Mouse (Mus musculus) MEL (cell line): Measurements from ENCODE around the gene Selenom. TPM values are rescaled to one million over a fixed set of nuclear protein-coding genes. Genes with fewer than 3 reads are reported as not detected.

ENCODE experiments used
- DNase-seq: peaks from one replicate; pipeline ENCODE4 v3.0.0; 2011; ENCODE audit warnings: low read depth, low spot score
- H3K27ac ChIP-seq: 2 replicates; pipeline ENCODE4 v1.5.1; 2012; ENCODE audit warnings: low read depth, mild to moderate bottlenecking, control low read depth, low read length, moderate library complexity; ENCODE audit not compliant: control insufficient read depth
- H3K27me3 ChIP-seq, 2 experiments: fragments of 150-350 bp in 1 of 2; sonication (generic) in 1 of 2; 2 replicates each; pipeline ENCODE4 v1.6.1; 2012; ENCODE audit warnings: low read length in 2 of 2, mild to moderate bottlenecking in 2 of 2, improper control_type of control experiment in 1 of 2, moderate library complexity in 1 of 2; ENCODE audit not compliant: insufficient read depth in 2 of 2, control insufficient read depth in 1 of 2
- H3K36me3 ChIP-seq, 2 experiments: 2 replicates each; pipeline ENCODE4 v1.6.1; 2012 to 2014; ENCODE audit warnings: low read length in 2 of 2, improper control_type of control experiment in 1 of 2, inconsistent platforms in 1 of 2, mild to moderate bottlenecking in 1 of 2; ENCODE audit not compliant: insufficient read depth in 2 of 2, control insufficient read depth in 1 of 2
- H3K4me1 ChIP-seq, 2 experiments: fragments of 150-350 bp in 1 of 2; sonication (generic) in 1 of 2; 2 replicates each; pipeline ENCODE4 v1.6.1; 2012; ENCODE audit warnings: low read length in 2 of 2, improper control_type of control experiment in 1 of 2, mild to moderate bottlenecking in 1 of 2; ENCODE audit not compliant: insufficient read depth in 2 of 2, control insufficient read depth in 1 of 2
- H3K4me3 ChIP-seq, 2 experiments: fragments of 150-350 bp in 1 of 2; sonication (generic) in 1 of 2; 2 replicates each; pipeline ENCODE4 v1.5.1; 2012; ENCODE audit warnings: low read depth in 2 of 2, low read length in 2 of 2, mild to moderate bottlenecking in 2 of 2, moderate library complexity in 2 of 2, control low read depth in 1 of 2, improper control_type of control experiment in 1 of 2; ENCODE audit not compliant: control insufficient read depth in 1 of 2, insufficient read depth in 1 of 2
- H3K79me2 ChIP-seq: 2 replicates; pipeline ENCODE4 v1.6.1; 2012; ENCODE audit warnings: mild to moderate bottlenecking, low read length, moderate library complexity; ENCODE audit not compliant: control insufficient read depth, poor library complexity, insufficient read depth
- H3K9ac ChIP-seq: 2 replicates; pipeline ENCODE4 v1.6.1; 2012; ENCODE audit warnings: low read depth, mild to moderate bottlenecking, control low read depth, low read length, moderate library complexity; ENCODE audit not compliant: control insufficient read depth, poor library complexity, severe bottlenecking
- H3K9me3 ChIP-seq: fragments of 150-350 bp; sonication (generic); replicated peaks from 2 replicates; pipeline ENCODE4 v1.6.1; 2012; ENCODE audit warnings: mild to moderate bottlenecking, low read length, improper control_type of control experiment, moderate library complexity; ENCODE audit not compliant: insufficient read depth
- CHD2 ChIP-seq: IDR thresholded peaks from 2 replicates; pipeline ENCODE4 v1.6.1; 2011; ENCODE audit warnings: low read length, improper control_type of control experiment
- CTCF ChIP-seq, 3 experiments: IDR thresholded peaks in 2 of 3; conservative IDR thresholded peaks in 1 of 3; 2 replicates each; pipeline ENCODE4 v1.5.1; 2011 to 2012; ENCODE audit warnings: low read length in 3 of 3, low read depth in 2 of 3, mild to moderate bottlenecking in 2 of 3, improper control_type of control experiment in 1 of 3, inconsistent platforms in 1 of 3, mixed read lengths in 1 of 3, moderate library complexity in 1 of 3; ENCODE audit not compliant: control insufficient read depth in 1 of 3, insufficient read depth in 1 of 3, poor library complexity in 1 of 3, severe bottlenecking in 1 of 3
- EP300 ChIP-seq, 2 experiments: IDR thresholded peaks; 2 replicates each; pipeline ENCODE4 v1.6.1; 2011; ENCODE audit warnings: improper control_type of control experiment in 2 of 2, low read length in 2 of 2, low read depth in 1 of 2, mild to moderate bottlenecking in 1 of 2
- ETS1 ChIP-seq: IDR thresholded peaks from 2 replicates; pipeline ENCODE4 v1.6.1; 2012; ENCODE audit warnings: low read depth, mild to moderate bottlenecking, inconsistent platforms, low read length, improper control_type of control experiment, moderate library complexity
- HCFC1 ChIP-seq: IDR thresholded peaks from 2 replicates; pipeline ENCODE4 v1.6.1; 2012; ENCODE audit warnings: low read depth, mild to moderate bottlenecking, inconsistent platforms, low read length, improper control_type of control experiment, moderate library complexity
- JUND ChIP-seq: IDR thresholded peaks from 2 replicates; pipeline ENCODE4 v1.6.1; 2011; ENCODE audit warnings: low read depth, mild to moderate bottlenecking, improper control_type of control experiment, low read length
- MAFK ChIP-seq: IDR thresholded peaks from 2 replicates; pipeline ENCODE4 v1.6.1; 2011; ENCODE audit warnings: low read depth, mild to moderate bottlenecking, low read length, improper control_type of control experiment, borderline replicate concordance
- MAX ChIP-seq: IDR thresholded peaks from 2 replicates; pipeline ENCODE4 v1.6.1; 2011; ENCODE audit warnings: low read length, improper control_type of control experiment
- MAZ ChIP-seq: IDR thresholded peaks from 2 replicates; pipeline ENCODE4 v1.6.1; 2012; ENCODE audit warnings: low read depth, mild to moderate bottlenecking, inconsistent platforms, low read length, improper control_type of control experiment
- MXI1 ChIP-seq: IDR thresholded peaks from 2 replicates; pipeline ENCODE4 v1.6.1; 2011; ENCODE audit warnings: mild to moderate bottlenecking, low read depth, low read length, improper control_type of control experiment
- MYB ChIP-seq: IDR thresholded peaks from 2 replicates; pipeline ENCODE4 v1.6.1; 2011; ENCODE audit warnings: mild to moderate bottlenecking, low read depth, low read length, improper control_type of control experiment
- MYC ChIP-seq: IDR thresholded peaks from 2 replicates; pipeline ENCODE4 v1.6.1; 2011; ENCODE audit warnings: low read depth, mild to moderate bottlenecking, low read length, improper control_type of control experiment, moderate library complexity
- POLR2A ChIP-seq, 2 experiments: IDR thresholded peaks; 2 replicates each; pipeline ENCODE4 v1.6.1; 2011 to 2012; ENCODE audit warnings: low read length in 2 of 2, mild to moderate bottlenecking in 2 of 2, control low read depth in 1 of 2, improper control_type of control experiment in 1 of 2, low read depth in 1 of 2, moderate library complexity in 1 of 2; ENCODE audit not compliant: control insufficient read depth in 1 of 2, insufficient read depth in 1 of 2, poor library complexity in 1 of 2
- POLR2AphosphoS2 ChIP-seq: IDR thresholded peaks from 2 replicates; pipeline ENCODE4 v1.6.1; 2011; ENCODE audit warnings: low read length, improper control_type of control experiment
- POLR2AphosphoS5 ChIP-seq: IDR thresholded peaks from 2 replicates; pipeline ENCODE4 v1.6.1; 2012; ENCODE audit warnings: low read depth, borderline replicate concordance, mild to moderate bottlenecking, inconsistent platforms, low read length, moderate library complexity, mixed read lengths
- RCOR1 ChIP-seq: IDR thresholded peaks from 2 replicates; pipeline ENCODE4 v1.6.1; 2012; ENCODE audit warnings: low read depth, mild to moderate bottlenecking, inconsistent platforms, low read length, improper control_type of control experiment
- TAL1 ChIP-seq: IDR thresholded peaks from 2 replicates; pipeline ENCODE4 v1.6.1; 2012; ENCODE audit warnings: mild to moderate bottlenecking, inconsistent platforms, low read length, moderate library complexity, mixed read lengths
- TBP ChIP-seq: IDR thresholded peaks from 2 replicates; pipeline ENCODE4 v1.8.0; 2011; ENCODE audit warnings: low read depth, low read length, improper control_type of control experiment
- TCF12 ChIP-seq: IDR thresholded peaks from 2 replicates; pipeline ENCODE4 v1.6.1; 2014; ENCODE audit warnings: low read depth, mild to moderate bottlenecking, inconsistent platforms, low read length, improper control_type of control experiment, moderate library complexity
- UBTF ChIP-seq: IDR thresholded peaks from 2 replicates; pipeline ENCODE4 v1.6.1; 2012; ENCODE audit warnings: low read depth, mild to moderate bottlenecking, inconsistent platforms, low read length, improper control_type of control experiment, moderate library complexity, borderline replicate concordance; ENCODE audit not compliant: insufficient read depth
- USF1 ChIP-seq: IDR thresholded peaks from 2 replicates; pipeline ENCODE4 v1.6.1; 2014; ENCODE audit warnings: low read depth, mild to moderate bottlenecking, inconsistent platforms, low read length, improper control_type of control experiment, moderate library complexity
- USF2 ChIP-seq, 2 experiments: IDR thresholded peaks; 2 replicates each; pipeline ENCODE4 v1.6.1; 2011 to 2012; ENCODE audit warnings: improper control_type of control experiment in 2 of 2, low read length in 2 of 2, borderline replicate concordance in 1 of 2, inconsistent platforms in 1 of 2, low read depth in 1 of 2, mild to moderate bottlenecking in 1 of 2; ENCODE audit not compliant: insufficient read depth in 1 of 2
- ZC3H11A ChIP-seq: IDR thresholded peaks from 2 replicates; pipeline ENCODE4 v1.6.1; 2012; ENCODE audit warnings: low read depth, mild to moderate bottlenecking, inconsistent platforms, low read length, improper control_type of control experiment
- ZKSCAN1 ChIP-seq: IDR thresholded peaks from 2 replicates; pipeline ENCODE4 v1.6.1; 2012; ENCODE audit warnings: low read depth, mild to moderate bottlenecking, inconsistent platforms, low read length, improper control_type of control experiment, moderate library complexity
- ZMIZ1 ChIP-seq: IDR thresholded peaks from 2 replicates; pipeline ENCODE4 v1.6.1; 2012; ENCODE audit warnings: low read depth, mild to moderate bottlenecking, inconsistent platforms, low read length, improper control_type of control experiment, moderate library complexity
- ZNF384 ChIP-seq: IDR thresholded peaks from 2 replicates; pipeline ENCODE4 v1.6.1; 2012; ENCODE audit warnings: low read depth, mild to moderate bottlenecking, inconsistent platforms, low read length, improper control_type of control experiment
- polyA plus RNA-seq, 2 experiments: library from polyadenylated mRNA; stranded (reverse) in 1 of 2; unstranded in 1 of 2; fragments of >175 nt in 1 of 2; fragments of >200 nt in 1 of 2; gene quantifications; 2 replicates each; pipeline versions ENCODE4 v1.2.1 to v1.2.4; 2012; ENCODE audit warnings: low replicate concordance in 2 of 2, low read depth in 1 of 2; ENCODE audit not compliant: insufficient read length in 2 of 2, insufficient read depth in 1 of 2, missing spikeins in 1 of 2
- total RNA-seq: library from RNA; depleted of rRNA; stranded (reverse); fragments of 300-350 nt; gene quantifications from 2 replicates; pipeline ENCODE4 v1.2.3, GENCODE M21; 2012

Gene Selenom
- total and polyA plus RNA-seq, 3 experiments = 29.5 to 35.4 TPM; not detected in 1

DNA sequence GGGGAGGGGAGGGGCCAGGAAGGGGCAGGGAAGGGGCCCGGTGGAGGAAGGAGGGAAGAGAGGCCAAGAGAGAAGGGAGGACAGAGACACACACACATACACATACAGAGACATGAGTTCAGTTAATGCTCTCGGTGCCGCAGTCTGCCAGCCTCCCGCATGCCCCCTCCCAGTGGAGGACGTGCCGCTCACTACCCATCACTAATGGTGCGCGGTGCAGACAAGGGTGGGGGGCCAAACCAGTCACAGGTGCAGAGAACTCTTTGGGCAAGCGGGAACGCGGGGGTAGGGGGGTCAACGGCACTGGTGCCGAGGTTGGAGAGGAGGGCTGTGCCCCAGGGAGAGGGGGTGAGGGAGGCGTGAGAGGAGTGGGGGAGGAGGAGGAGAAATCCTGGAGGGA is 6.4 kb downstream of the Selenom start:
- DNase-seq = peak; percentile 46
- no peak overlapping the region for H3K4me3 ChIP-seq
- H3K27me3 ChIP-seq = no peaks in the 10 kb centered on the region
- H3K27ac ChIP-seq = no peak overlapping the region
- peaks cover 25% of the 10 kb centered on the region for H3K79me2 ChIP-seq
- H3K36me3 ChIP-seq = peaks cover 11 to 19% of the 10 kb centered on the region in 2 experiments; a peak in 3 of 4 replicates
- TF ChIP-seq CHD2 (no peak), MYC (no peak), TCF12 (no peak), ETS1 (no peak), MYB (no peak), USF1 (no peak), MAFK (no peak), RCOR1 (no peak), MXI1 (no peak), POLR2A (IDR thresholded peaks at IDR 0.05; ENCODE audit: control insufficient read depth in 1 of 2, insufficient read depth in 1 of 2, low read depth in 1 of 2, low read length in 2 of 2, poor library complexity in 1 of 2) (no peak), TAL1 (no peak), HCFC1 (no peak), UBTF (no peak), MAZ (no peak), TBP (no peak), ZC3H11A (no peak), POLR2AphosphoS2 (no peak; the same call in 1 of the 2 replicates)
- peaks cover 0 to 44% of the 10 kb centered on the region in 2 experiments; a peak in 3 of 4 replicates for H3K4me1 ChIP-seq
- no peak overlapping the region for H3K9ac ChIP-seq
- H3K9me3 ChIP-seq = no peaks in the 10 kb centered on the region

GRCm38 (mm10) chr11:3521339-3522224 is 7.1 kb downstream of the Selenom start:
- Histone ChIP-seq H3K9me3 (no peaks in the 10 kb centered on the region), H3K27me3 (no peaks in the 10 kb centered on the region), H3K79me2 (peaks cover 26% of the 10 kb centered on the region), H3K36me3 (peaks cover 11 to 20% of the 10 kb centered on the region in 2 experiments; a peak in 3 of 4 replicates), H3K4me3 (no peak overlapping the region), H3K9ac (no peak overlapping the region), H3K27ac (peak overlapping the region; percentile 2; the same call in 1 of the 2 replicates), H3K4me1 (peaks cover 0 to 40% of the 10 kb centered on the region in 2 experiments; a peak in 3 of 4 replicates)
- DNase-seq = no peak
- TF ChIP-seq CTCF (IDR thresholded peaks at IDR 0.05 in 2 of 3, conservative IDR thresholded peaks at IDR 0.05 in 1 of 3; ENCODE audit: control insufficient read depth in 1 of 3, insufficient read depth in 1 of 3, low read depth in 2 of 3, low read length in 3 of 3, poor library complexity in 1 of 3, severe bottlenecking in 1 of 3) (no peak), RCOR1 (no peak), POLR2AphosphoS2 (peak; percentile 66; the same call in 1 of the 2 replicates), POLR2AphosphoS5 (peak; percentile 50; the same call in 1 of the 2 replicates), MAZ (no peak), USF2 (IDR thresholded peaks at IDR 0.05; ENCODE audit: borderline replicate concordance in 1 of 2, insufficient read depth in 1 of 2, low read depth in 1 of 2, low read length in 2 of 2) (no peak), JUND (no peak), EP300 (IDR thresholded peaks at IDR 0.05; ENCODE audit: low read depth in 1 of 2, low read length in 2 of 2) (no peak; a peak in 1 of 4 replicates), ZNF384 (no peak), ZMIZ1 (peak; percentile 82), POLR2A (IDR thresholded peaks at IDR 0.05; ENCODE audit: control insufficient read depth in 1 of 2, insufficient read depth in 1 of 2, low read depth in 1 of 2, low read length in 2 of 2, poor library complexity in 1 of 2) (peak in 1 of 2 experiments; percentile 58; a peak in 1 of 4 replicates), MYB (0 out of 2 replicates have a peak, but pooled peaks have one; percentile 8), MAX (no peak), ZKSCAN1 (no peak)
